Mouse (Mus musculus) hindbrain, postnatal 0 days (tissue): ENCODE measurements at regions not wholly inside any gene's neighbourhood (a gene's known extent, or its start where the extent isn't known, plus 50 kb on each side); places are given as distances from the start of the nearest gene placed in this dataset.

Experiments
- ATAC-seq: fragments of 200-750 bp; cut with Nextera tagmentation; 2 replicates; pipeline ENCODE4 v1.8.0; 2017; ENCODE audit warnings: mild to moderate bottlenecking, moderate TSS enrichment, moderate library complexity
- DNase-seq: peaks from one replicate; pipeline ENCODE4 v3.0.0-alpha.2; 2015; ENCODE audit warnings: low spot score
- H3K27ac ChIP-seq: fragments of 300-500 bp; sonication (generic); 2 replicates; pipeline ENCODE4 v1.5.1; 2014; ENCODE audit warnings: mild to moderate bottlenecking
- H3K27me3 ChIP-seq: fragments of 300-500 bp; sonication (generic); 2 replicates; pipeline ENCODE4 v1.6.1; 2014; ENCODE audit warnings: low read length, mixed read lengths; ENCODE audit not compliant: insufficient read depth
- H3K36me3 ChIP-seq: fragments of 300-500 bp; sonication (generic); 2 replicates; pipeline ENCODE4 v1.6.1; 2014; ENCODE audit warnings: low read length, mixed read lengths; ENCODE audit not compliant: insufficient read depth
- H3K4me1 ChIP-seq: fragments of 300-500 bp; sonication (generic); 2 replicates; pipeline ENCODE4 v1.6.1; 2014; ENCODE audit warnings: antibody characterized with exemption, low read length, mixed read lengths; ENCODE audit not compliant: insufficient read depth
- H3K4me2 ChIP-seq: fragments of 300-500 bp; sonication (generic); 2 replicates; pipeline ENCODE4 v1.6.1; 2014; ENCODE audit warnings: low read depth, mild to moderate bottlenecking, low read length, moderate library complexity, mixed read lengths
- H3K4me3 ChIP-seq: fragments of 300-500 bp; sonication (generic); 2 replicates; pipeline ENCODE4 v1.5.1; 2014; ENCODE audit warnings: low read length
- H3K9ac ChIP-seq: fragments of 300-500 bp; sonication (generic); replicated peaks from 2 replicates; pipeline ENCODE4 v1.6.1; 2014; ENCODE audit warnings: mild to moderate bottlenecking, low read length, moderate library complexity, mixed read lengths
- H3K9me3 ChIP-seq: fragments of 300-500 bp; sonication (generic); 2 replicates; pipeline ENCODE4 v1.6.1; 2016; ENCODE audit warnings: low read length, mixed read lengths
- CTCF ChIP-seq: IDR thresholded peaks from 2 replicates; pipeline ENCODE4 v1.5.1; 2016; ENCODE audit warnings: antibody characterized with exemption, control low read depth, low read depth
- WGBS: fragments of 180-500 bp; shearing (Covaris S2); extraction: QIAGEN DNeasy Blood & Tissue Kit; methylation state at CpG from one replicate; pipeline ENCODE4 v1.1.7; 2014; 5-methylcytosine and 5-hydroxymethylcytosine counted together

DNA sequence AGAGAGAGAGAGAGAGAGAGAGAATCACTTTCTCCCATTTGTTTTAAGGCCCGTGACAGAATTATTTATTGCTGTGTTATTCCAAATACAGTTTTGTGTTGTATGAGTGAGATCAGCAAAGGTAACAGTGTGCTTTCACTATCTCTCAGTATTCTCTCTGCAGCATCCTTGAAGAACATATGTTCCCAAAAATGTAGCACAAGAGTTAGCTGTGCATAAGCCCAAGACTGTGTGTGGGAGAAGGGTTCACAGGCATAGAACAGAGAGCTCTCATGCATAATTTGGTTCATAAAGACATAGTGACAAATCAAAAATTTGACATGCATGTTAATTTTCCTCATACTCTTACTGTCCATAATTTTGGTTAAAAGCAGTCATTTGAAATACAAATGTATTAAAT lies 393.5 kb upstream of the Slitrk5 start:
- Histone ChIP-seq H3K9ac (no peak overlapping the region), H3K4me1 (no peaks in the 10 kb centered on the region), H3K4me2 (no peak overlapping the region), H3K4me3 (no peak overlapping the region), H3K27ac (no peak overlapping the region), H3K9me3 (no peaks in the 10 kb centered on the region), H3K27me3 (no peaks in the 10 kb centered on the region), H3K36me3 (no peaks in the 10 kb centered on the region)
- no peak for TF ChIP-seq CTCF
- ATAC-seq (no peak), DNase-seq (no peak)
- WGBS: 85% methylated on average over 1 of the region's 1 CpGs

DNA sequence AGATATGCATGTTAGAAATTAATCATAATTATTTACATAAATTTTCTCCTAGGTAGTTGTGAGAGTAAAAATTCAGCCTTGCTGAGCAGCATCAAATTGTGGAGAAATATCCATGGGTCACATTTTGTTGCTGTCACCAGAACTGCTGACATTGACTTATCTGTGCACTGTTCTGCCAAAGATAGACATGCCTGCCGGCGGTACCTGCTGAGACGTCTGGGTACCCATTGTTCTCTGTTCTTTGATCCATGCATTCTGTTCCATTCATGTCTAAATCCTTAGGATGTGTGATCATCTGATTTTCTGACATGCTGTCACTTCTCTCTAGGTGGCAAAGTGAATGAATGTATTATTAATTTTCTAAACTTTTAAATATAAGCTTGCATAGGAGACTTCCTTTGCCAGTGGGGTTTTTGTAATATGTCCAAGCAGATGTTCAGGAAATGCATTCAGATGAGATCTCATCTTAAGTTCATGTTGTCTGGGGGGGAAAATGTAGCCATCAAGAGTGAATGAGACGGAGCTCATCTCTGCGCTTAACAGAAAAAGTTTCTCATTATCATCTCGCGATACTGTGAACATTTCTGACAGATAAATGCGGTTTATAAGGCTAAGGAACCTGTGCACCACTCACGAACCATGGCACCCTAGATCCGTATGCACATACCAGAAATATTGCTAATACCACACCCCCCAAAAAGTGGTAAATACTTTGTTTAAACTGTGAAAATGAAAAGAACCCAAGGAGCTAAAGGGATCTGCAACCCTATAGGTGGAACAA lies 391.0 kb upstream of the Slitrk5 start:
- no peak for TF ChIP-seq CTCF
- Histone ChIP-seq H3K36me3 (no peaks in the 10 kb centered on the region), H3K4me3 (no peak overlapping the region), H3K4me2 (no peak overlapping the region), H3K27me3 (no peaks in the 10 kb centered on the region), H3K27ac (no peak overlapping the region), H3K9me3 (no peaks in the 10 kb centered on the region), H3K9ac (no peak overlapping the region), H3K4me1 (no peaks in the 10 kb centered on the region)
- ATAC-seq (peak; percentile 69), DNase-seq (peak; percentile 49)
- 46% methylated on average over 10 of the region's 10 CpGs for WGBS

DNA sequence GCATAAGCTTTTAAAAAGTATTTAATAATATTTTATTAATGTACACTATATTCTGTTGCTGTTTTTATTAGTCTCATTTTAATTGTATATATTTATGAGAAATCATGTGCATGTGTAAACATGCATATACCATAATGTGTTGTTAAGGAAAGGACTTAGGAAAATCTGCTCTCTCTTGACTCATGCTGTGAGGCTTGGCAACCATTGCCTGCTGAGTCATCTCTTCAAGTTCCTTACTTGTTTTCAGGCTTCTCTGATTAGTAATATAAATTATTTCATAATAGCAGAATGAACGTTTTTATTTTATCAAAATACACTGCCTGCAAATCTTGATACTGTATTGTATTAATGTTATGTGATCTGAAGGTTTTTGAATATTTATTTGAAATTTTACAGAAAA lies 388.9 kb upstream of the Slitrk5 start:
- peak; percentile 42 for DNase-seq
- no peak overlapping the region for H3K9ac ChIP-seq

DNA sequence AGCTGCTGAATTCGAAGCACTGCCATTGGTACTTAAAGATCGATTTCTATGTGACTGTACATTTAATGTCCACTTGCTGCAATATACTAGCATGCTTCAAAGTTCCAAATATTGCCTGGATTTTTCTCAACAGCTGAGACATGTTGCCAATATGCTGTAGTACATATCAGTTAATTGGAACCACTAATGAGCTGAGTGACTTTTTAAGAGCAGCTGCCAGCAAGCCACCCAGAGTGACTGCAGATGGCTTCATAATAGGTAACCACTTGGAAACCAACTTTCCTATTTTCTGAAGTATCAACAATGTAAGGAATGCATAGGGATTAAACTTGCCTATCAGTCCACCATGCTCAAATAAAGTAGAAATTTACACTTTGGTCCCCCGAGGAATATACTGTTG lies 379.4 kb upstream of the Slitrk5 start:
- no peaks in the 10 kb centered on the region for H3K4me1 ChIP-seq
- no peaks in the 10 kb centered on the region for H3K27me3 ChIP-seq
- no peak overlapping the region for H3K4me3 ChIP-seq
- H3K27ac ChIP-seq: no peak overlapping the region
- WGBS: 75% methylated on average over 3 of the region's 3 CpGs
- no peaks in the 10 kb centered on the region for H3K9me3 ChIP-seq
- peak; percentile 58 for DNase-seq
- no peak for TF ChIP-seq CTCF
- H3K4me2 ChIP-seq: no peak overlapping the region
- no peak for ATAC-seq
- no peak overlapping the region for H3K9ac ChIP-seq
- H3K36me3 ChIP-seq: no peaks in the 10 kb centered on the region

More for the DNA sequence above, 388.9 kb upstream of the Slitrk5 start:
- no peaks in the 10 kb centered on the region for H3K27me3 ChIP-seq
- no peaks in the 10 kb centered on the region for H3K9me3 ChIP-seq
- no peaks in the 10 kb centered on the region for H3K4me1 ChIP-seq
- no peak overlapping the region for H3K4me3 ChIP-seq
- no peak overlapping the region for H3K4me2 ChIP-seq
- WGBS: 50% methylated on average over 1 of the region's 1 CpGs
- no peak overlapping the region for H3K27ac ChIP-seq
- no peak for TF ChIP-seq CTCF
- H3K36me3 ChIP-seq: no peaks in the 10 kb centered on the region
- ATAC-seq: no peak

DNA sequence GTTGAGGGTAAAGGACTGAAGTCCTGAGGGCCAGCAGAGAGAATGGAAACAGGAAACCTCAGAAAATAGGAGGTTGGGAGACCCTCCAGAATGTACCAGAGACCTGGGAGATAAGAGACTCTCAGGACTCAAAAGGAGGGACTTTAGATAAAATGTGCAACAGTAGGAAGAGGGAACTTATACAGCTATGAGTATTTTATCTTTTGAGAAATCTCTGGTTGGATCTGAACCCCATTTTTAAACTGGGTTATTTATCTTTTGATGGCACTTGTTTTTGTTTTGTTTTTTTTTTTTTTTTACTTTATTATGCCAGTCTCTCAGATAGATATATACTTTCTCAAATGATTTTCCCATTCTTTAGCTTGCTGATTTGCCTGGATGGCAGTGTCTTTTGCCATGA lies 377.1 kb upstream of the Slitrk5 start:
- no peaks in the 10 kb centered on the region for H3K27me3 ChIP-seq
- H3K4me1 ChIP-seq: no peaks in the 10 kb centered on the region
- no peaks in the 10 kb centered on the region for H3K36me3 ChIP-seq
- no peak overlapping the region for H3K27ac ChIP-seq
- no peaks in the 10 kb centered on the region for H3K9me3 ChIP-seq
- H3K4me3 ChIP-seq: no peak overlapping the region
- ATAC-seq (no peak), DNase-seq (no peak)
- no peak for TF ChIP-seq CTCF
- no peak overlapping the region for H3K9ac ChIP-seq
- H3K4me2 ChIP-seq: no peak overlapping the region

DNA sequence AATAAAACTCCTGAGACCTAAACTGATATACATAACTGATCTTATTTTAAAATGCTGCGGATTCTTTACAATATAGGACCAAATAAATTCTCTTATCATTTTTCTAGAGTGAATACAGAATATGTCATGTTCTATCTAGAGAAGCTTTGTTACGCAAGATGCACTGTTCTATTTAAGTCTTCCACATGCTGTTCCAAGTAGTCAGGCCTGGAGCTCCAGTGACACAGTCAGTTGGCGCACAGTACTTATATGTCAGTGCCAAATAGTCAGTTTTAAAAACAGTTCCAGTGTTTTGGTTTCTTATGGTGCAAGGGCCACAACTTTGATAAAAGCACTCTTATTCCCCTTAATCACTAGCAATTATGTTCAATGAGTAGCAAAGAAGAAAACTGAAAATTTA lies 344.3 kb upstream of the Slitrk5 start:
- Histone ChIP-seq H3K27me3 (no peaks in the 10 kb centered on the region), H3K27ac (no peak overlapping the region), H3K9me3 (no peaks in the 10 kb centered on the region), H3K36me3 (no peaks in the 10 kb centered on the region), H3K4me3 (no peak overlapping the region), H3K4me2 (no peak overlapping the region), H3K9ac (no peak overlapping the region), H3K4me1 (no peaks in the 10 kb centered on the region)
- ATAC-seq (no peak), DNase-seq (no peak)
- no peak for TF ChIP-seq CTCF
- WGBS: 89% methylated on average over 3 of the region's 3 CpGs

DNA sequence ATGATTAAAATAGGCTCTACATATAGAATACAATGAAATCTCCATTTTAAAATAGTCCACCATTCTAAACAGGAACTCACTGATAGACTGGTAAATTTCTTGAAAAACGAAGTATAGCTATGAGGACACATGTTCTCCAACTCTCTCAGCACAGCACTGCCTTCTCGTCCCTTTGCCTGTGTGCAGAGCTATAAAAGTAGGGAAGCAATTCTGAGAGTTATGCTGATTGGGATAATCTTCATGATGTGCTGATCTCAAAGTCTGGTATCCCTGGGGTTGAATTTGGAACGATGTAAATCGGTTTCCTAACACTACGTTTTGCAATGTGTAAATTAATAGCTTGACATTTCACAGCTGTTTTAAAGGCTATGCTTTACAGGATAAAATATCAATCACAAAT lies 321.4 kb upstream of the Slitrk5 start:
- no peaks in the 10 kb centered on the region for H3K9me3 ChIP-seq
- H3K27me3 ChIP-seq: no peaks in the 10 kb centered on the region
- H3K4me2 ChIP-seq: no peak overlapping the region
- H3K27ac ChIP-seq: no peak overlapping the region
- no peak overlapping the region for H3K4me3 ChIP-seq
- H3K4me1 ChIP-seq: no peaks in the 10 kb centered on the region
- 68% methylated on average over 5 of the region's 5 CpGs for WGBS
- TF ChIP-seq CTCF: no peak
- ATAC-seq (no peak), DNase-seq (peak; percentile 3)
- H3K9ac ChIP-seq: no peak overlapping the region
- H3K36me3 ChIP-seq: no peaks in the 10 kb centered on the region
